8 mouse cellular contexts compared by ENCODE assay signal in the genomic region with DNA sequence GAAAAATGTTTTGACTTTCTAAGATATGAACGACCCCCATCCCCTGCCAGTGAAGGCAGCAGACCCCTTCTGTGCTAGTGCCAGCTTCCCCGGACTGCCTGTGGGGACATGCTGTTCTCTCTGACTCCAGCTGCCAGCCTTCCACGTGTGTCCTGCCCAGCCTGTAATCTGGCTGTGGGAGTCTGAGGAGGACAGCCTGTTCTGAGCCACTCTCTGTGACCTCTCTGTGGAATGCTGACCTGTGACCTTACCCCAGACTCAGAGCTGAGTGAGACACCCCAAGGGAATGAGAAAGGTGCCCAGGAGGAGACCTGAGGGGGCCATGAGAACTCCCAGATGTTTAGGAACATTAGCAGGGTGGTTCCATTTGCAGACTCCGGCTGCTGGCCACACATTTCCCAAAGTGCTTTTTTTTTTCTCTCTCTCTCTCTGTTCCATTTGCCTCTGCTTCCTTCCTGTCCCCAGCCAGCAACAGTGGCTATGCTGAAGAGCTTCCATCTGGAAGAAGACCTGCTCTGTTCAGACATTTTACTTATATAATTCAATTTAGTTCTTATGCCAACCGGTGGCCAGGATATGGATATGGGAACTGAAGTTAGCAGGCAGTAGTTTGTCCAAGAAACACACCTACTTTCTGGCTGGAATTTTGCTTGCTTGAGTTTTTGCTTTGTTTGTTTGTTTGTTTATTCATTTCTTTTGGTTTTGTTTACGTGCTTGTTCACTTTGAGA. TPM values are rescaled to one million over a fixed set of nuclear protein-coding genes. Genes with fewer than 3 reads are reported as not detected.
DNase-seq lines count a peak whose midpoint lies in the region; ATAC-seq lines count a peak whose summit lies in the region.

No protein-coding gene starts in this region.

- intact Hi-C loops in left cerebral cortex, postnatal 36 days (cut with DNase I): no loop called here

- peak; percentile 86 to 90 for DNase-seq in adrenal gland, adult (ENCODE audit: inconsistent age in 2 of 2, low spot score in 1 of 2)
- no peak for DNase-seq in adrenal gland, postnatal 4 days (ENCODE audit: low spot score in 2 of 2)
- DNase-seq in adipocyte (ENCODE audit: low spot score): peak; percentile 18
- DNase-seq in left cerebral cortex, postnatal 36 days (ENCODE audit: low spot score in 2 of 2): no peak
- no peak for DNase-seq in frontal cortex, postnatal 36 days (ENCODE audit: low spot score in 2 of 2)

- H3K36me3 ChIP-seq in heart, embryonic 13.5 days: no peaks in the 10 kb centered on the region
- no peaks in the 10 kb centered on the region for H3K36me3 ChIP-seq in kidney, embryonic 16.5 days (ENCODE audit: insufficient read depth, low read length)
- H3K36me3 ChIP-seq in stomach, embryonic 14.5 days (ENCODE audit: control insufficient read depth, insufficient read depth, low read length): no peaks in the 10 kb centered on the region

- ATAC-seq in heart, embryonic 13.5 days (ENCODE audit: extremely low read depth, insufficient number of reproducible peaks, low FRiP score, low TSS enrichment): no peak
- ATAC-seq in kidney, embryonic 16.5 days (ENCODE audit: low FRiP score, low TSS enrichment): no peak
- no peak for ATAC-seq in stomach, embryonic 14.5 days (ENCODE audit: insufficient number of reproducible peaks, insufficient read depth, low FRiP score, low read depth)

- no peak overlapping the region for H3K4me3 ChIP-seq in heart, embryonic 13.5 days
- H3K4me3 ChIP-seq in kidney, embryonic 16.5 days (ENCODE audit: low read length): no peak overlapping the region
- no peak overlapping the region for H3K4me3 ChIP-seq in stomach, embryonic 14.5 days (ENCODE audit: low read depth, low read length)

- peak overlapping the region; percentile 65 for H3K9ac ChIP-seq in heart, embryonic 13.5 days
- H3K9ac ChIP-seq in kidney, embryonic 16.5 days (replicated peaks; ENCODE audit: low read length): peak overlapping the region; percentile 37; the same call in 1 of the 2 replicates
- H3K9ac ChIP-seq in stomach, embryonic 14.5 days (replicated peaks; ENCODE audit: low read depth, low read length): no peak overlapping the region

- peak overlapping the region; percentile 84 for H3K27ac ChIP-seq in heart, embryonic 13.5 days (replicated peaks)
- peak overlapping the region; percentile 24; the same call in 1 of the 2 replicates for H3K27ac ChIP-seq in kidney, embryonic 16.5 days (ENCODE audit: low read length)
- peak overlapping the region; percentile 69; the same call in 1 of the 2 replicates for H3K27ac ChIP-seq in stomach, embryonic 14.5 days (ENCODE audit: low read length)

- H3K27me3 ChIP-seq in heart, embryonic 13.5 days (replicated peaks): no peaks in the 10 kb centered on the region
- H3K27me3 ChIP-seq in kidney, embryonic 16.5 days (ENCODE audit: insufficient read depth, low read length): no peaks in the 10 kb centered on the region
- no peaks in the 10 kb centered on the region for H3K27me3 ChIP-seq in stomach, embryonic 14.5 days (ENCODE audit: control insufficient read depth, insufficient read depth, low read length)

- H3K4me2 ChIP-seq in heart, embryonic 13.5 days: no peak overlapping the region
- no peak overlapping the region for H3K4me2 ChIP-seq in kidney, embryonic 16.5 days (replicated peaks; ENCODE audit: low read depth, low read length)
- no peak overlapping the region for H3K4me2 ChIP-seq in stomach, embryonic 14.5 days (replicated peaks; ENCODE audit: low read depth, low read length)

- peaks cover 89% of the 10 kb centered on the region for H3K4me1 ChIP-seq in heart, embryonic 13.5 days
- peaks cover 57% of the 10 kb centered on the region for H3K4me1 ChIP-seq in kidney, embryonic 16.5 days (ENCODE audit: insufficient read depth, low read length)
- peaks cover 61% of the 10 kb centered on the region for H3K4me1 ChIP-seq in stomach, embryonic 14.5 days (ENCODE audit: control insufficient read depth, insufficient read depth, low read length)

- 46% methylated on average over 6 of the region's 6 CpGs for WGBS in heart, embryonic 13.5 days
- 47% methylated on average over 6 of the region's 6 CpGs for WGBS in kidney, embryonic 16.5 days
- 49% methylated on average over 6 of the region's 6 CpGs for WGBS in stomach, embryonic 14.5 days

- H3K9me3 ChIP-seq in heart, embryonic 13.5 days: no peaks in the 10 kb centered on the region
- H3K9me3 ChIP-seq in kidney, embryonic 16.5 days (ENCODE audit: low read length): no peaks in the 10 kb centered on the region
- H3K9me3 ChIP-seq in stomach, embryonic 14.5 days (ENCODE audit: control insufficient read depth, low read depth, low read length): no peaks in the 10 kb centered on the region

RNA-seq across cellular contexts. Expression of a gene that starts 15.8 kb away (rescaled TPM):
- total RNA-seq in adrenal gland, postnatal 4 days (2021): 10 to 100 TPM; 59.3 to 65.2 TPM
- 16.8 and 18.1 TPM in 2 replicates for polyA plus RNA-seq in heart, embryonic 13.5 days (2015; fragmentation: Nextera tagmentation; extraction: Ambion mirVana)
- 14.6 and 14.7 TPM in 2 replicates for polyA plus RNA-seq in kidney, embryonic 16.5 days (2015; fragmentation: Nextera tagmentation; extraction: Ambion mirVana)
- 21.7 and 24.9 TPM in 2 replicates for polyA plus RNA-seq in stomach, embryonic 14.5 days (2014; fragmentation: Nextera tagmentation; extraction: Ambion mirVana)
- 10 to 100 TPM; 23.9 to 31.7 TPM for total RNA-seq in left cerebral cortex, postnatal 36 days (2021)

RNA-seq across cellular contexts. Expression of a gene that starts 45.6 kb away (rescaled TPM):
- 10 to 100 TPM; 56.6 to 56.9 TPM for total RNA-seq in adrenal gland, postnatal 4 days (2021)
- 21.9 and 22.1 TPM in 2 replicates for polyA plus RNA-seq in heart, embryonic 13.5 days (2015; fragmentation: Nextera tagmentation; extraction: Ambion mirVana)
- polyA plus RNA-seq in kidney, embryonic 16.5 days (2015; fragmentation: Nextera tagmentation; extraction: Ambion mirVana): 40.2 and 44.3 TPM in 2 replicates
- polyA plus RNA-seq in stomach, embryonic 14.5 days (2014; fragmentation: Nextera tagmentation; extraction: Ambion mirVana): 46.5 and 50.8 TPM in 2 replicates
- total RNA-seq in left cerebral cortex, postnatal 36 days (2021): 10 to 100 TPM; 24.4 to 26.2 TPM

Comparison
In these comparisons a context has a peak if more than half of its experiments do, and no peak if none do; other contexts are left out.
1. DNase-seq: peak in adrenal gland, adult (2 of 2) and adipocyte (single experiment); none in adrenal gland, postnatal 4 days (0 of 2), left cerebral cortex, postnatal 36 days (0 of 2) and frontal cortex, postnatal 36 days (0 of 2).
2. H3K27ac ChIP-seq: peak in every context shown above with its lines; median percentile 84 in heart, embryonic 13.5 days; 69 in stomach, embryonic 14.5 days; 24 in kidney, embryonic 16.5 days.